Mouse (Mus musculus): ENCODE results near the gene Reg3a. TPM values are rescaled to one million over a fixed set of nuclear protein-coding genes. Genes with fewer than 3 reads are reported as not detected.

The Reg3a gene
- polyA plus RNA-seq, 1 experiment from 2014 or later = not detected

Other genes with a start within 250 kb of the Reg3a start
- not detected in 2 replicates for gene Reg3b, start 10.1 kb upstream of the Reg3a start, polyA plus RNA-seq (2016; fragmentation: Nextera tagmentation; extraction: Ambion mirVana)
- gene Reg3d, start 1.8 kb upstream of the Reg3a start, polyA plus RNA-seq (2016; fragmentation: Nextera tagmentation; extraction: Ambion mirVana) = not detected in 2 replicates
- gene Reg2, start 14.9 kb downstream of the Reg3a start, polyA plus RNA-seq (2016; fragmentation: Nextera tagmentation; extraction: Ambion mirVana) = not detected in 2 replicates
- not detected in 2 replicates for gene Reg1, start 42.0 kb downstream of the Reg3a start, polyA plus RNA-seq (2016; fragmentation: Nextera tagmentation; extraction: Ambion mirVana)
- gene Reg3g, start 88.2 kb downstream of the Reg3a start, polyA plus RNA-seq (2016; fragmentation: Nextera tagmentation; extraction: Ambion mirVana) = not detected in 2 replicates

Measured in hindbrain, embryonic 12.5 days (tissue).